Mouse (Mus musculus): ENCODE data around the gene Iqschfp. TPM values are rescaled to one million over a fixed set of nuclear protein-coding genes. Genes with fewer than 3 reads are reported as not detected.

Iqschfp gene
- not detected in 2 replicates for total RNA-seq (2014; rRNA removed)
- not detected in 2 replicates for polyA plus RNA-seq (2012; rRNA removed)

- H3K27me3 ChIP-seq (ENCODE audit: control insufficient read depth, insufficient read depth, low read length), result no peaks in the 10 kb centered on the region
- TF ChIP-seq CTCF (IDR thresholded peaks at IDR 0.05; ENCODE audit: low read depth, low read length) (no peak), POLR2A (IDR thresholded peaks at IDR 0.05; ENCODE audit: extremely low read depth, insufficient read depth, low read length) (no peak)
- no peak within 1 kb of the TSS for H3K27ac ChIP-seq (replicated peaks; ENCODE audit: insufficient read depth, low read depth, low read length)
- H3K4me1 ChIP-seq (ENCODE audit: control insufficient read depth, insufficient read depth, low read length), result no peaks in the 10 kb centered on the region
- 79% methylated on average over 15 of the region's 15 CpGs for WGBS
- no peaks in the 10 kb centered on the region for H3K79me2 ChIP-seq (ENCODE audit: control insufficient read depth, insufficient read depth, low read length)
- DNase-seq (ENCODE audit: extremely low read depth, low read depth, low spot score), result no peak
- no peak within 1 kb of the TSS for H3K4me3 ChIP-seq (ENCODE audit: insufficient read depth, low read depth, low read length)
- no peak within 1 kb of the TSS for H3K9ac ChIP-seq (ENCODE audit: low read depth, low read length)
- H3K36me3 ChIP-seq (ENCODE audit: control insufficient read depth, insufficient read depth, low read length), result no peaks in the 10 kb centered on the region
These were observed at the start of gene Iqschfp, which contains the start of gene Iqcj for GRCm38 (mm10) chr3:67892026-67892705. Iqschfp (plus strand) TSS chr3:67892232. Iqcj (plus strand) TSS chr3:67892220.

DNA sequence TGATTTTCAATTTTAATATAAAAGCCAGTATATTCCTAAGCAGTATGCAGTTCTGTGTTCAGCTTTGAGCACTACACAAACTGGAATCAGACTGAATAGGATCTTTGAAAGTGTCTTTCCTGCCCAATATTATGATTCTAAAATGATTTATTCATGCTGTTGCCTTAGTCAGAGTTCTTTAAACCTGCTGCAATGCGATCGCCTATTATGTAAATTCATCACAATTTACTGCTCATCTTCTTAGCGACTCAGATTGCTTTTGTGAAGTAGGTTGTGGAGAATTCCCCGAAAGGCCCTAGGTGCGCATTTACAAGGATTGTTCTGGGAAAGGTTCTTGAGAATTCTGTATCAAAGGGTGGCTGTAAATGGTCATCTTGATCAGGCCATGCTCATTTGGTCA, 39.6 kb upstream of the Iqschfp start:
- no peaks in the 10 kb centered on the region for H3K36me3 ChIP-seq (ENCODE audit: control insufficient read depth, insufficient read depth, low read length)
- DNase-seq (ENCODE audit: extremely low read depth, low read depth, low spot score), result no peak
- H3K79me2 ChIP-seq (ENCODE audit: control insufficient read depth, insufficient read depth, low read length), result no peaks in the 10 kb centered on the region
- H3K4me1 ChIP-seq (ENCODE audit: control insufficient read depth, insufficient read depth, low read length), result no peaks in the 10 kb centered on the region
- H3K27ac ChIP-seq (replicated peaks; ENCODE audit: insufficient read depth, low read depth, low read length), result no peak overlapping the region
- TF ChIP-seq POLR2A (IDR thresholded peaks at IDR 0.05; ENCODE audit: extremely low read depth, insufficient read depth, low read length) (no peak), CTCF (IDR thresholded peaks at IDR 0.05; ENCODE audit: low read depth, low read length) (no peak)
- no peak overlapping the region for H3K9ac ChIP-seq (ENCODE audit: low read depth, low read length)
- H3K27me3 ChIP-seq (ENCODE audit: control insufficient read depth, insufficient read depth, low read length), result no peaks in the 10 kb centered on the region
- WGBS, result 89% methylated on average over 5 of the region's 5 CpGs
- no peak overlapping the region for H3K4me3 ChIP-seq (ENCODE audit: insufficient read depth, low read depth, low read length)

- Histone ChIP-seq H3K27ac (replicated peaks; ENCODE audit: insufficient read depth, low read depth, low read length) (no peak overlapping the region), H3K9ac (ENCODE audit: low read depth, low read length) (no peak overlapping the region), H3K36me3 (ENCODE audit: control insufficient read depth, insufficient read depth, low read length) (no peaks in the 10 kb centered on the region), H3K79me2 (ENCODE audit: control insufficient read depth, insufficient read depth, low read length) (no peaks in the 10 kb centered on the region), H3K4me1 (ENCODE audit: control insufficient read depth, insufficient read depth, low read length) (no peaks in the 10 kb centered on the region), H3K4me3 (ENCODE audit: insufficient read depth, low read depth, low read length) (no peak overlapping the region), H3K27me3 (ENCODE audit: control insufficient read depth, insufficient read depth, low read length) (no peaks in the 10 kb centered on the region)
- TF ChIP-seq POLR2A (IDR thresholded peaks at IDR 0.05; ENCODE audit: extremely low read depth, insufficient read depth, low read length) (no peak), CTCF (IDR thresholded peaks at IDR 0.05; ENCODE audit: low read depth, low read length) (no peak)
- 82% methylated on average over 3 of the region's 3 CpGs for WGBS
- no peak for DNase-seq (ENCODE audit: extremely low read depth, low read depth, low spot score)
These were observed 30.5 kb upstream of the Iqschfp start for GRCm38 (mm10) chr3:67861524-67861923.

DNA sequence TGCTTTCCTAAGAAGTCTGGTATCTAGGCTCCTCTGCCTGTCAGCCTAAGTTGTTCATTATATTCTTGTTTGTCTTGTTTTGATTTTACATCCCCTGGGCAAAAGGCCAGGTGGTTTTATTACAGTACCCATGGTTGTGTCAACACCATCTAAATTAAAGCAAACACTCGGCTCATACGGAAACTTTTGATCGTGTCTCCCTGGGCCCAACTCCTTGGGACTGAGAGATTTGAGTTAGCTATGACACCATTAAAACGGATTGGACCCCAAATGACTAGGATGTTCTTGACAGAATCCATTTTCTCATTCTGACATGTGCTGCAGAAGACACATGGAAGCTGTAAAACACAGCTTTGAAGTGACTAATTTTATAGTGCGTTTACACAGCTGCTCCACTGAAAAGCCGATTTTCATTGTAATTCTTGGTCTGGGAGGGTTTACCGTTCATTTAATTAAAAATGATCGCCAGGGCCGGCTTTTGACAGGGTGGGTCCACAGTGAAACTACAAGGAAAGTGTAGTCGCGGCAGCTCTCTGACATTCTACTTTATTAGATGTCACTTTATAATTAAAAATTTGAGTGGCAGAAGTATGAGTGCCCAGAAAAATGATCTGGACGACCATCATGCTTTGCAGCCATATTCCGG, 24.5 kb upstream of the Iqschfp start:
- no peak overlapping the region for H3K27ac ChIP-seq (replicated peaks; ENCODE audit: insufficient read depth, low read depth, low read length)
- DNase-seq (ENCODE audit: extremely low read depth, low read depth, low spot score), result no peak
- no peaks in the 10 kb centered on the region for H3K79me2 ChIP-seq (ENCODE audit: control insufficient read depth, insufficient read depth, low read length)
- WGBS, result 80% methylated on average over 13 of the region's 13 CpGs
- TF ChIP-seq CTCF (IDR thresholded peaks at IDR 0.05; ENCODE audit: low read depth, low read length) (no peak), POLR2A (IDR thresholded peaks at IDR 0.05; ENCODE audit: extremely low read depth, insufficient read depth, low read length) (no peak)
- H3K27me3 ChIP-seq (ENCODE audit: control insufficient read depth, insufficient read depth, low read length), result no peaks in the 10 kb centered on the region
- H3K36me3 ChIP-seq (ENCODE audit: control insufficient read depth, insufficient read depth, low read length), result no peaks in the 10 kb centered on the region
- H3K4me1 ChIP-seq (ENCODE audit: control insufficient read depth, insufficient read depth, low read length), result no peaks in the 10 kb centered on the region
- H3K4me3 ChIP-seq (ENCODE audit: insufficient read depth, low read depth, low read length), result no peak overlapping the region
- H3K9ac ChIP-seq (ENCODE audit: low read depth, low read length), result no peak overlapping the region

DNA sequence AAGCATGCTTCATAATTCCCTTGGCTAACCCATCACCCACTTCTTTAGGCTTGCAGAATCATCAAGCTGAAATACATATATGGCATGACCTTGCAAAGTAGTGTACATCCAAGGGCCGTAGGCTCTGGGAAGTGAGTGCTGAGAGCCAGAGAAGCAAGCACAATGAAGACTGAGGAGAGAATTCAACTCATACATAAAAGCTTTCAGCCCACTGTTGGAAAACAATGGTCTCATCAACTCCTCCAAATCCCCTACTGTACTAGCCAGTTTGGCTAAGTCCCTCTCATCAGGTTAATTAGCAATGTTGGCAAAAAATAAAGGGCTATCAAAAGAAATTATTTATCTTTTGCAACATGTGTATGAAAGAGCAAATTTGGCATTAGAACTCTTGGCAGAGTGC, 22.6 kb upstream of the Iqschfp start:
- WGBS, result 73% methylated on average over 1 of the region's 1 CpGs
- Histone ChIP-seq H3K27ac (replicated peaks; ENCODE audit: insufficient read depth, low read depth, low read length) (no peak overlapping the region), H3K4me1 (ENCODE audit: control insufficient read depth, insufficient read depth, low read length) (no peaks in the 10 kb centered on the region), H3K36me3 (ENCODE audit: control insufficient read depth, insufficient read depth, low read length) (no peaks in the 10 kb centered on the region), H3K79me2 (ENCODE audit: control insufficient read depth, insufficient read depth, low read length) (no peaks in the 10 kb centered on the region), H3K27me3 (ENCODE audit: control insufficient read depth, insufficient read depth, low read length) (no peaks in the 10 kb centered on the region), H3K9ac (ENCODE audit: low read depth, low read length) (no peak overlapping the region), H3K4me3 (ENCODE audit: insufficient read depth, low read depth, low read length) (no peak overlapping the region)
- no peak for DNase-seq (ENCODE audit: extremely low read depth, low read depth, low spot score)
- no peak for TF ChIP-seq CTCF (IDR thresholded peaks at IDR 0.05; ENCODE audit: low read depth, low read length)
- no peak for TF ChIP-seq POLR2A (IDR thresholded peaks at IDR 0.05; ENCODE audit: extremely low read depth, insufficient read depth, low read length)

- no peaks in the 10 kb centered on the region for H3K79me2 ChIP-seq (ENCODE audit: control insufficient read depth, insufficient read depth, low read length)
- H3K4me1 ChIP-seq (ENCODE audit: control insufficient read depth, insufficient read depth, low read length), result no peaks in the 10 kb centered on the region
- DNase-seq (ENCODE audit: extremely low read depth, low read depth, low spot score), result no peak
- WGBS, result 45% methylated on average over 4 of the region's 4 CpGs
- H3K27me3 ChIP-seq (ENCODE audit: control insufficient read depth, insufficient read depth, low read length), result no peaks in the 10 kb centered on the region
- no peak overlapping the region for H3K9ac ChIP-seq (ENCODE audit: low read depth, low read length)
- no peak overlapping the region for H3K4me3 ChIP-seq (ENCODE audit: insufficient read depth, low read depth, low read length)
- H3K27ac ChIP-seq (replicated peaks; ENCODE audit: insufficient read depth, low read depth, low read length), result no peak overlapping the region
- TF ChIP-seq CTCF (IDR thresholded peaks at IDR 0.05; ENCODE audit: low read depth, low read length) (no peak), POLR2A (IDR thresholded peaks at IDR 0.05; ENCODE audit: extremely low read depth, insufficient read depth, low read length) (no peak)
- H3K36me3 ChIP-seq (ENCODE audit: control insufficient read depth, insufficient read depth, low read length), result no peaks in the 10 kb centered on the region
These were observed 14.8 kb upstream of the Iqschfp start for GRCm38 (mm10) chr3:67877253-67877652.
